Mouse (Mus musculus): ENCODE data around the gene Cd96.
"Not testable (repeated sequence)": the region's sequence is repeated elsewhere in the genome, so short reads cannot be mapped to it uniquely, and the experiment has no call there.

The Cd96 gene

DNA sequence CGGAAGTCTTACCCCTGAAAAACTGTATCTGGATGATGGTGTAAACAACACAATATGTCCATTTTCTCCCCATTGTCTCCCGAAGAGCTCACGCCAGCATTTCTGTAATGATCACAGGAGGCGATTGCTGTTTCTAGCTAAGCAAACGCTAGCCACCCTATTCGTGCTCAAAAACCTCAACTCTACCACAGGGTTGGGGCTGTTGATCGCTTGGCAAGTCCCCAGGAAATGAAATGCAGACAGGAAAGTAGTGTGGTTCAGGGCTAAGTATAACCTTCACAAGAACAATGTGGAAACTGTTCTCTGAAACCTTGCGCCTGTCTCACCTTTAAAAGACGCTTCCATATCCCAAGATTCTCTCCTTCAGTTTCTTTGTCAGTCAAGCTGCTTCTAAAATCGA lies at the start of gene Cd96:
Gene Cd96, minus strand, starts transcription at position 232 of the 400 bp plus-strand sequence.
- peaks cover 15% of the 10 kb centered on the region for H3K4me1 ChIP-seq (replicated peaks; ENCODE audit: low read depth, low read length)
- TF ChIP-seq NANOG (IDR thresholded peaks at IDR 0.05; ENCODE audit: borderline replicate concordance, low read length) (no peak), CTCF (conservative IDR thresholded peaks at IDR 0.05; ENCODE audit: low read length) (no peak), POU5F1 (IDR thresholded peaks at IDR 0.05; ENCODE audit: borderline replicate concordance, low read length) (no peak)
- no peaks in the 10 kb centered on the region for H3K27me3 ChIP-seq (ENCODE audit: insufficient read depth, low read length)
- H3K4me3 ChIP-seq (replicated peaks; ENCODE audit: low read length), result no peak within 1 kb of the TSS
- no peaks in the 10 kb centered on the region for H3K36me3 ChIP-seq (ENCODE audit: insufficient read depth, low read length)
- H3K9me3 ChIP-seq (ENCODE audit: low read length), result no peaks in the 10 kb centered on the region

DNA sequence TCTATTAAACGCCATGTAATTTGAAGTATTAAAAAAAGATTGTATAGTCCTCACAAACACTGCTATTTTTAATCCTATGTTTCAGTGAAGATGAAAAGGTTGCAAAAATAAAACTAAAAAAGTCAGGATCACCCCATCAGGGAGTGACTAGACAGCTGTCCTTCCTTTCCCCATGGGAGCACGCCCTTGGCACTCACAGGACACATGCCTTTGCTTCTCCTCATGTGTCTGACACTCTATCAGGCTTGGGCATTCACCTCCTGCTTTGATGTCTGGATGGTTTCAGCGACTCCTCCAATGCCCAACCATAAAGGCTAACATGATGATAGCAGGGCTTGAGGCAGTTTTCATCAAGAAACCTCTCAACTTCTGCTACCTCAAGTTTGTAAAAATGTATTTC lies 46.9 kb upstream of the Cd96 start:
- no peak overlapping the region for H3K4me3 ChIP-seq (replicated peaks; ENCODE audit: low read length)
- no peaks in the 10 kb centered on the region for H3K27me3 ChIP-seq (ENCODE audit: insufficient read depth, low read length)
- H3K9me3 ChIP-seq (ENCODE audit: low read length), result no peaks in the 10 kb centered on the region
- TF ChIP-seq CTCF (conservative IDR thresholded peaks at IDR 0.05; ENCODE audit: low read length) (no peak), POU5F1 (IDR thresholded peaks at IDR 0.05; ENCODE audit: borderline replicate concordance, low read length) (no peak), NANOG (IDR thresholded peaks at IDR 0.05; ENCODE audit: borderline replicate concordance, low read length) (no peak)
- H3K36me3 ChIP-seq (ENCODE audit: insufficient read depth, low read length), result no peaks in the 10 kb centered on the region
- H3K4me1 ChIP-seq (replicated peaks; ENCODE audit: low read depth, low read length), result no peaks in the 10 kb centered on the region

DNA sequence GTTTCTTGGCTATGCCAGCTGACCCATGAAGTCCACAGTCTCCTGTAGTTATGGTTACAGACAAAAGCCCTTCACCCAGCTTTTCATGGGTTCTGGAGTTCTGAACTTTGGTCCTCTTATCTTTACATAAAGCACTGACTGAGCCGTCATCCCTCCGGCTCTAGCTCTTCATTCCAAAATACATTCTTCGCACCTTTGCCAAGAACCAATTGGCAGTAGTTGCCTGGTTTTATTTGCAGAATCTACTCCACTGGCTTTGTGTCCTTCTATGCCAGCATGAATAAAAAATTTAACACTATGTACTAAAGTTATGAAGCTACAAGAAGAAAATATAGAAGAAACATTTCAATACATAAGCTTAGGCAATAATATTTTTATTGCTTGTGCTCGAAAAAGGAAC lies 45.3 kb upstream of the Cd96 start:
- Histone ChIP-seq H3K9me3 (ENCODE audit: low read length) (no peaks in the 10 kb centered on the region), H3K4me1 (replicated peaks; ENCODE audit: low read depth, low read length) (no peaks in the 10 kb centered on the region), H3K27me3 (ENCODE audit: insufficient read depth, low read length) (no peaks in the 10 kb centered on the region), H3K36me3 (ENCODE audit: insufficient read depth, low read length) (no peaks in the 10 kb centered on the region), H3K4me3 (replicated peaks; ENCODE audit: low read length) (no peak overlapping the region)
- TF ChIP-seq POU5F1 (IDR thresholded peaks at IDR 0.05; ENCODE audit: borderline replicate concordance, low read length) (no peak), CTCF (conservative IDR thresholded peaks at IDR 0.05; ENCODE audit: low read length) (no peak), NANOG (IDR thresholded peaks at IDR 0.05; ENCODE audit: borderline replicate concordance, low read length) (no peak)

DNA sequence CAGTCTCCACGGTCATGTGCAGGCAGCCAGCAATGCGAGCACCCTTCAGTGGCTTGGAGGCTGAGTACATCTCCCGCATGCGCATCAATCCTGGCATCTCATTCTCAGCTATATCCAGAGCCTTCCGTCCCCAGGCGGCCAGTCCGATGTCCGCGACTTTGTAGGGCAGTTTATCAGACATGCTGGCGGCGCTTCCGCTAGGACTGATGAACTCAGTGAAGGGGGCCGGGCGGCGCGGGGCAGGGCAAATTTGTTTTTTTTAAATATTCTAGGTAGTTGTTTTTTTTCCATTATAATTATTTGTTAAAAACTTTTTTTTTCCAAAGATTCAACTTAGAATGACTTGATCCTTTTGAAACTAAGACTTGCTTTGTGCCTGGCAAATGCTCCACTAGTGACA lies 34.8 kb upstream of the Cd96 start, which contains the start of gene Gm4737:
Gene Gm4737, minus strand, starts transcription at position 246 of the 400 bp plus-strand sequence.
- H3K4me3 ChIP-seq (replicated peaks; ENCODE audit: low read length); H3K4me1 ChIP-seq (replicated peaks; ENCODE audit: low read depth, low read length); H3K9me3 ChIP-seq (ENCODE audit: low read length); H3K36me3 ChIP-seq (ENCODE audit: insufficient read depth, low read length); H3K27me3 ChIP-seq (ENCODE audit: insufficient read depth, low read length): not testable (repeated sequence)

DNA sequence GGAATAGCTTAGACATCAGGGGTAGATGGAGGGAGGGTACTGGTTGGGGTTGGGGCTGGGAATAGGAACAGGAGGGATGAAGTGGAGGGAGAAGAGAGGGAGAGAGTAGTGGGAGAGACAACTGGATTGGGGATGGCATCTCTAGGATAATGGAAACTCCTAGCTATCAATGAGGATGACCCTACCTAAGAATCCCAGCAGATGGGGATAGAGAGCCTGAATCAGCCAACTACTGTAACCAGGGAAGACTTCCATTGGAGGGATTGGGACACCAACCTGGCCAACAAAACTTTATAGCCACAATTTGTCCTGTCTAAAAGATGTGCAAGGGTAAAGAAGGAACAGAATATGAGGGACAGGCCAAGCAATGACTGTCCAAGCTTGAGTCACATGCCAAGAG lies 31.1 kb upstream of the Cd96 start:
- H3K4me3 ChIP-seq (replicated peaks; ENCODE audit: low read length), result no peak overlapping the region
- H3K9me3 ChIP-seq (ENCODE audit: low read length), result no peaks in the 10 kb centered on the region
- no peaks in the 10 kb centered on the region for H3K36me3 ChIP-seq (ENCODE audit: insufficient read depth, low read length)
- H3K4me1 ChIP-seq (replicated peaks; ENCODE audit: low read depth, low read length), result no peaks in the 10 kb centered on the region
- TF ChIP-seq CTCF (conservative IDR thresholded peaks at IDR 0.05; ENCODE audit: low read length) (peak; percentile 18; the same call in 1 of the 2 replicates), NANOG (IDR thresholded peaks at IDR 0.05; ENCODE audit: borderline replicate concordance, low read length) (no peak)
- no peaks in the 10 kb centered on the region for H3K27me3 ChIP-seq (ENCODE audit: insufficient read depth, low read length)

DNA sequence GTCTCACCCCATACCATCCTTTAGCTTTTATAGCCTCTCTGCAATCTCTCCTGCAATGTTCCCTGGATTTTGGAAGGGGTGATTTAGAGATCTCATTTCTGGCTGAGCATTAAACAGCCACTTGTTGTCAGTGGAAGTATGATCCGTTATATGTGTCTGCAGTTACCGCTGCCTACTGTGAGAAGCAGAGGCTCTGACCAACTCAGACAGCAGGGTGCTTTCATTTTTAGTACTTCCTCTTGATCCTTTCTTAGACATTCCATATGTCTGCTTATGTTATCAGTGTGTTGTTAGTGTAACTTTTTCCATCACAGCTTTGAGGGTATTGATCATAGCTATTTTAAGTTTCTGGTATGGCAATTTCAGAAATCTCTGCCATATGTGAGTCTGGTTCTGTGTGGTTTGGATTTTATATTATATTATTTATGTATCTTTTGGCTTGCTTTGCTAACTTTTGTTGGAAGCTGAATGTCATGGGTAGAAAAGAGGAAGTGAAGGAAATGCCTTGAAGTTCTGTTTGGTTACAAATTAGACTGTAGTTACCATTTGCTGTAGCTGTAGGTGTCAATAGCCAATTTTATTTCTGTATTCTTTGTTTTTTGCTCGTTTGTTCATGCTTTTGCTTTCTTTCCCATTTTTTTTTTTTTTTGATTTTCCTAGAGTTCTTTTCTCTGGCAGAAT lies 28.8 kb upstream of the Cd96 start:
- Histone ChIP-seq H3K36me3 (ENCODE audit: insufficient read depth, low read length) (no peaks in the 10 kb centered on the region), H3K27me3 (ENCODE audit: insufficient read depth, low read length) (no peaks in the 10 kb centered on the region), H3K9me3 (ENCODE audit: low read length) (no peaks in the 10 kb centered on the region), H3K4me1 (replicated peaks; ENCODE audit: low read depth, low read length) (no peaks in the 10 kb centered on the region), H3K4me3 (replicated peaks; ENCODE audit: low read length) (no peak overlapping the region)
- no peak for TF ChIP-seq NANOG (IDR thresholded peaks at IDR 0.05; ENCODE audit: borderline replicate concordance, low read length)
- no peak for TF ChIP-seq POU5F1 (IDR thresholded peaks at IDR 0.05; ENCODE audit: borderline replicate concordance, low read length)

DNA sequence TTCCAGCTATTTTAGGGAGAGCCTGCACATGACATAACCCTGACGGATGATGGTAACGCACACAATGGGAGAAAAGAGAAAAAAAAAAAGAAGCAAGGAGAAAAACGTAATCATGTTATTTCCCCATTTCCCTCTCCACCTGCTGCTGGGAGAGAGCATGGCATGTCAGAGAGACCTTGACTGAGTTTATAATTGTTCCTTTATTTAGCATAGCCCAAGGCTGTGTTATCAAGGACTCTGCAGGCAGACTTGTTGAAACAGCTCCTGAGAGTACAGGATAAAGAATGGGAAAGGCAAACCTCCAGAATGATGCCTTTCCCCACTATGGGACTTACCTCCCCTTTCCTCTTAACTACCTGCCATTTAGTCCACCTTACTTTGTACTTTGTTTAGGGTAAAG lies 26.9 kb upstream of the Cd96 start:
- Histone ChIP-seq H3K27me3 (ENCODE audit: insufficient read depth, low read length) (no peaks in the 10 kb centered on the region), H3K4me1 (replicated peaks; ENCODE audit: low read depth, low read length) (no peaks in the 10 kb centered on the region), H3K36me3 (ENCODE audit: insufficient read depth, low read length) (no peaks in the 10 kb centered on the region), H3K9me3 (ENCODE audit: low read length) (no peaks in the 10 kb centered on the region), H3K4me3 (replicated peaks; ENCODE audit: low read length) (no peak overlapping the region)
- no peak for TF ChIP-seq NANOG (IDR thresholded peaks at IDR 0.05; ENCODE audit: borderline replicate concordance, low read length)
- no peak for TF ChIP-seq CTCF (conservative IDR thresholded peaks at IDR 0.05; ENCODE audit: low read length)
- TF ChIP-seq POU5F1 (IDR thresholded peaks at IDR 0.05; ENCODE audit: borderline replicate concordance, low read length), result no peak

DNA sequence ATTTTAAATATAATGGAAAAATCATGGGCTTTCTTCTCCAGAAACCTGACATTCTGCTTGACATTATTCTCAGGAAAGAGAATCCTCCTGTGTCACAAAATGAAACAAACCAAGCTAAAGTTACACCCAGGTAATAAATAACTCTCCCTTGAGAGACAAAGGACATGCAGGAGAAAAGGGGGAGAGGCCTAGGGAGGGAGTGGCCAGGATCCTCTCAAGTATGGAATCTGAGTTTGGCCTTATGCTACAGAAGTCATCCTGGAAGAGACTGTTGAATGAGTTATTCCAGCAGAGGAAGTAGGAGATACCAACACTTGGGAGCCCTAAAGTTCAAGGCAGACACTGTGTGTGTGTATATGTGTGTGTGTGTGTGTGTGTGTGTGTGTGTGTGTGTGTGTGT lies 2.2 kb upstream of the Cd96 start:
- TF ChIP-seq CTCF (conservative IDR thresholded peaks at IDR 0.05; ENCODE audit: low read length) (no peak), NANOG (IDR thresholded peaks at IDR 0.05; ENCODE audit: borderline replicate concordance, low read length) (no peak)
- no peak overlapping the region for H3K4me3 ChIP-seq (replicated peaks; ENCODE audit: low read length)
- H3K36me3 ChIP-seq (ENCODE audit: insufficient read depth, low read length), result no peaks in the 10 kb centered on the region
- peaks cover 15% of the 10 kb centered on the region for H3K4me1 ChIP-seq (replicated peaks; ENCODE audit: low read depth, low read length)
- no peaks in the 10 kb centered on the region for H3K27me3 ChIP-seq (ENCODE audit: insufficient read depth, low read length)
- H3K9me3 ChIP-seq (ENCODE audit: low read length), result no peaks in the 10 kb centered on the region

DNA sequence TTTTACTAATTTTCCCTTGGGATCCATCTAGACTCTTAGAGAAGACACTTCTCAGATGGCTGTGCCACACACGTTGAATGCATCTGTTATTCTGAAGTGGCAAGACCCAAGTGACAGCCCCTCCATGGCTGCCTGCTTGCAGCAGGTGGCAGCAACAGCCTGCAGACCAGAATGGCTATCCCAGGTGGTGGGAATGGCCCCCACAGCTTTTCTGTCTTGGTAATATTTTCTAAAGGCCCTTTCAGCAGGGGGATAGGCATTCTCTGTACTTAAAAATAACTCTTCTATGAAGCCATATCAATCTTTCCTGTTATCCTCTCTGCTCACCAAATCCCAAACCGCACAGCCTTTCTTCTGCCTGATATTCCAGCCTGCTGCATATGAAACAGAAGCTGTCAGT lies 1.4 kb upstream of the Cd96 start:
- no peaks in the 10 kb centered on the region for H3K9me3 ChIP-seq (ENCODE audit: low read length)
- TF ChIP-seq POU5F1 (IDR thresholded peaks at IDR 0.05; ENCODE audit: borderline replicate concordance, low read length), result no peak
- no peak for TF ChIP-seq NANOG (IDR thresholded peaks at IDR 0.05; ENCODE audit: borderline replicate concordance, low read length)
- 0 out of 2 replicates have a peak, but pooled peaks have one; percentile 9 for TF ChIP-seq CTCF (conservative IDR thresholded peaks at IDR 0.05; ENCODE audit: low read length)
- no peaks in the 10 kb centered on the region for H3K27me3 ChIP-seq (ENCODE audit: insufficient read depth, low read length)
- peaks cover 15% of the 10 kb centered on the region for H3K4me1 ChIP-seq (replicated peaks; ENCODE audit: low read depth, low read length)
- H3K4me3 ChIP-seq (replicated peaks; ENCODE audit: low read length), result no peak overlapping the region
- no peaks in the 10 kb centered on the region for H3K36me3 ChIP-seq (ENCODE audit: insufficient read depth, low read length)
